ENCODE assay signal across 14 mouse cellular contexts in the genomic region with DNA sequence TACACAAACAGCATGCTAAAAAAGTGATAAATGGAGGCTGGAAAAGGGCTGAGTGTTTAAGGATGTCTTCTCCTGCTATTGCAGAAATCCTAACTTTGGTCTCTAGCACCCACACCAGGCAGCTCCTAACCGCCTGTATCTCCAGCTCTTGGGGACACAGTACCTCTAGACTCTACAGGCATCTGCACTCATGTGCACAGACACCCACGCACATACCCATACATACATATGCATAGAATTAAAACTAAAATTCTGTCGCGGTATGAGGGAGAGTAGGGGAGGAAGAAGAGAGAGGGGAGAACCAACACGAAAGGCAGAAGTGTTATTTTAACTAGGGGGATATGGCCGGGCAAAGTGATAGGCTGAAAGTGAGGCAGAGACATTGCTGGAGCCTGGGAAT.
"Had no signal": no experiment of that assay in that cellular context is flagged by ENCODE, and none has a peak within 500 bp of the region (broad histone marks: within the 10 kb centered on the region; RNA-seq: fewer than 3 reads in every experiment).

No protein-coding gene starts in this region.

- H3K9ac ChIP-seq: intestine, embryonic 15.5 days; limb, embryonic 13.5 days; liver, embryonic 12.5 days; liver, embryonic 15.5 days; midbrain, embryonic 13.5 days; neural tube, embryonic 13.5 days had no signal

- H3K4me3 ChIP-seq: intestine, embryonic 15.5 days; limb, embryonic 10.5 days; limb, embryonic 13.5 days; liver, embryonic 12.5 days; liver, embryonic 15.5 days; midbrain, embryonic 10.5 days; midbrain, embryonic 13.5 days; myocyte; neural tube, embryonic 13.5 days had no signal

- H3K27ac ChIP-seq: intestine, embryonic 15.5 days; limb, embryonic 10.5 days; limb, embryonic 13.5 days; liver, embryonic 12.5 days; liver, embryonic 15.5 days; midbrain, embryonic 10.5 days; midbrain, embryonic 13.5 days; neural tube, embryonic 13.5 days had no signal

- DNase-seq: lung, adult 2 months; thymus, adult 2 months; thymus, postnatal 14 days; thymus, postnatal 4 days had no signal

- H3K4me2 ChIP-seq: intestine, embryonic 15.5 days; limb, embryonic 13.5 days; liver, embryonic 12.5 days; liver, embryonic 15.5 days; midbrain, embryonic 13.5 days; neural tube, embryonic 13.5 days had no signal

- H3K9me3 ChIP-seq: intestine, embryonic 15.5 days; limb, embryonic 10.5 days; limb, embryonic 13.5 days; liver, embryonic 12.5 days; liver, embryonic 15.5 days; midbrain, embryonic 10.5 days; midbrain, embryonic 13.5 days; neural tube, embryonic 13.5 days had no signal

- H3K27me3 ChIP-seq: intestine, embryonic 15.5 days; liver, embryonic 15.5 days; midbrain, embryonic 13.5 days had no signal

- H3K4me1 ChIP-seq: neural tube, embryonic 13.5 days had no signal

- H3K36me3 ChIP-seq: intestine, embryonic 15.5 days; limb, embryonic 10.5 days; limb, embryonic 13.5 days; liver, embryonic 12.5 days; liver, embryonic 15.5 days; midbrain, embryonic 10.5 days; midbrain, embryonic 13.5 days; neural tube, embryonic 13.5 days had no signal

- ATAC-seq: liver, embryonic 12.5 days; midbrain, embryonic 13.5 days; midbrain, embryonic 16.5 days had no signal
